Mouse (Mus musculus): Measurements from ENCODE around the gene Rab19. TPM values are rescaled to one million over a fixed set of nuclear protein-coding genes. Genes with fewer than 3 reads are reported as not detected.
"Not testable (repeated sequence)": the region's sequence is repeated elsewhere in the genome, so short reads cannot be mapped to it uniquely, and the experiment has no call there.

Rab19 gene
- 0.31 and 0.36 TPM in 2 replicates for polyA plus RNA-seq (2015; fragmentation: Nextera tagmentation; extraction: Ambion mirVana)

DNA sequence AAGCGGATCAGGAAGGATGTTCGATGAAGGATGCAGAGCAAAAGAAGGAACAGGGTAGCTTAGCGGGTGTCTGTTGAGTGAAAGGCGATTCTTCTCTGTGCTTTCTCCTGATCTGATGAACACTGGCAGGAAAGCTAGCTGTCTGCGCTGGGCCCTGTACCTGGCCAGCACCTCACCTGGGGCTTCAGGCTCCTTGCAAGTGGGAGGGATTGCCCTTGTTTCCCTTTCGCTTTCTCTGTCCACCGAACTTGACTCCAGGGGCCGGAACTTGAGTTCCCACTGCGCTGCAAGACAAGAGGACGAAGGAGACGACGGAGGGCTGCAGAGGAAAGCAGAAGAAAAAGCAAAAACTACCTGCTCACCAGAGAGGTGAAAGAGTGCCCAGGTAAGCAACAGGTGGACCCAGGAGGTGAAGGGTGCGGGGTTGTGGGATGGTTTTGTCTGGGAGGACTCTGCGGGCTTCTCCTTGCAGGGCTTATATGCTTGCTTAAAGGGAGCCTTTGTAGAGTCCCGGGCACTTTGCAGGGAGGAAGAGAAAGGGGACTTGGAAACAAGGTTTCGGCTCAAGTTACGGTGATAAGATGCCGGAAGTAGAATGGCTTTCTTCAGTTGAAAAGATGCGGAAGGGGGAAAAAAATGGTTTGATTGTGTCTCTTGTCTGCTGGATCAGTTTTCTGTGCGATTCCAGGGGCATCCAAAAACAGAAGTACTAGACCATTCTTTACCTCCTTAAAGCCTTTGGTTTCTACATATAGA is at the start of gene Rab19:
Gene Rab19, plus strand, starts transcription at position 51 of the 756 bp plus-strand sequence.
- Histone ChIP-seq H3K4me1 (peaks cover 10% of the 10 kb centered on the region), H3K9ac (no peak within 1 kb of the TSS), H3K36me3 (replicated peaks) (no peaks in the 10 kb centered on the region), H3K4me3 (peak within 1 kb of the TSS; percentile 17), H3K4me2 (peak within 1 kb of the TSS; percentile 35), H3K27me3 (replicated peaks) (peaks cover 6% of the 10 kb centered on the region; the same call in 1 of the 2 replicates), H3K9me3 (no peaks in the 10 kb centered on the region), H3K27ac (no peak within 1 kb of the TSS)
- WGBS, result 10% methylated on average over 20 of the region's 20 CpGs
- no peak for ATAC-seq (replicated peaks)

DNA sequence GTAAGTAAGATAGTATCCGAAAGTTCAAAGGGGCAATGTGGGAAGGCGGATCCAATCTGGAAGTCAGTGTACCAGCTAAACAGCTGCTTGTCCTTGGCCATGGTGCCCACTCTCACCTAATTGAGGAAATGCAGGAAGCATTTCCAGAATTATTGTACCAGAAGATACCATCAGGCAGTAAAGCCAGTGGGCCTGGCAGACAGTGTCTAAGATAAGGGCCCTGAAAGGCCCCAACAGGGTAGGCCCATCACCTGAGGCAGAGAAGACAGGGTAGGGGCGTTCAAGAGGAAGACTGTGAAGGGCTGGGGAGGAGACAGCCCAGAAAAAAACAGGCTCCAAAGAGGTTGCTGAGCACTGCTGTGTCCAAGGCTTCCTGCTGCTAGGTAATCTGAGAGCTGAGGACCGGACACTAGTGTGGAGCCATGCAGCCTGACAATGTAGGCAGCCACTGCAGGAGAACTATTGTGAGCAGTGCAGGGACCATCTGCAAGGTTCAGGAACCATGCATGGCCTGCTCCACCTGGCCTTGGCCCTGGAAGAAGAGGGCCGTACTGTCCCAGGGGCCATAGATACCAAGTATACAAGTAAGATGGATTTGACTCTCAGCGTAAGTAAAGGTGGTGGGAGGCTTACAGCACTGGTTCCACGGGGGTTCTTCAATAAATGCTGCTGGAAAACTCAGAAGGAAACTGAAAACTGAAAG is 48.8 kb upstream of the Rab19 start:
- WGBS, result 77% methylated on average over 7 of the region's 7 CpGs
- Histone ChIP-seq H3K9me3 (no peaks in the 10 kb centered on the region), H3K27ac (no peak overlapping the region), H3K36me3 (replicated peaks) (peaks cover 4% of the 10 kb centered on the region; the same call in 1 of the 2 replicates), H3K9ac (no peak overlapping the region), H3K4me2 (no peak overlapping the region), H3K27me3 (replicated peaks) (no peaks in the 10 kb centered on the region), H3K4me3 (no peak overlapping the region), H3K4me1 (no peaks in the 10 kb centered on the region)
- ATAC-seq (replicated peaks), result no peak

DNA sequence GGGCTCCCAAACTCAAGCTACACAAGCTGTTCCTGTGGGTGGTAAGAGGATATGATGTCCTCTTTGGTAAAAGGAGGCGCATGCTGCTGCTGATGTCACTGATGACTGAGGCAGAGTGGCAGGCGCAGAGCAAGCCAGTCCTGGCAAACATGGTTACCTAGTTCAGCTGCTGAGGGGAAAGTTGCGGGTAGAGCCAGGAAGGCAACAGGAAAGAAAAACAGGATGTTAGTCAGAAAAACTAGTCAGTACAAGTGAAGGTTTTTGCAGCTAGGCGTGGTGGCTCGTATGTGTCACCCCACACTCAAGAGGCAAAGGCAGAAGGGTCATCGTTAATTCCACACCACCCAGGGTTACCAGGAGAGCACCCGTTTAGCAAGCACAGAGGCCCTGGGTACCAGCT is 46.8 kb upstream of the Rab19 start:
- Histone ChIP-seq H3K9me3 (no peaks in the 10 kb centered on the region), H3K27me3 (replicated peaks) (no peaks in the 10 kb centered on the region), H3K27ac (no peak overlapping the region), H3K36me3 (replicated peaks) (peaks cover 4% of the 10 kb centered on the region; the same call in 1 of the 2 replicates), H3K4me3 (no peak overlapping the region), H3K9ac (no peak overlapping the region), H3K4me2 (no peak overlapping the region), H3K4me1 (no peaks in the 10 kb centered on the region)
- ATAC-seq (replicated peaks), result no peak
- whole genome bisulfite sequencing, result 95% methylated on average over 7 of the region's 7 CpGs

DNA sequence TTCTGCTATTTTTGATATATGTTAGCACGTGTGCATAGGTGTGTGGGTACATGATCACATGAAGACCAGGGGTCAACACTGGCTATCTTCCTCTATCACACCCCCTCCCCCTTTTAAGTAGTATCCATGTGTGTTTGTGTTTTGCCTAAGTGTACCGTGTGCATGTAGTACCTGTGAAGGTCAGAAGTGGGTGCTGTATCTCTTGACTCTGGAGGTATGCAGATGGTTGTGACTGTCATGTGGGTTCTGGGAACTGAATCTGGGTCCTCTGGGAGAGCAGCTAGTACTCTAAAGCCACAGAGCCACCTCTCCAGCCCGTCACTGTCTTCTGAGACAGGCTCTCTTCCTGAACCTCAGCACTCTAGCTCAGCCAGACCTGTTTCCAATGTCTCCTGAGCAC is 46.1 kb upstream of the Rab19 start:
- no peak for ATAC-seq (replicated peaks)
- Histone ChIP-seq H3K4me3 (no peak overlapping the region), H3K9me3 (no peaks in the 10 kb centered on the region), H3K4me1 (no peaks in the 10 kb centered on the region), H3K27me3 (replicated peaks) (no peaks in the 10 kb centered on the region), H3K36me3 (replicated peaks) (peaks cover 4% of the 10 kb centered on the region; the same call in 1 of the 2 replicates), H3K9ac (no peak overlapping the region), H3K4me2 (no peak overlapping the region), H3K27ac (no peak overlapping the region)
- WGBS, result 94% methylated on average over 3 of the region's 3 CpGs

DNA sequence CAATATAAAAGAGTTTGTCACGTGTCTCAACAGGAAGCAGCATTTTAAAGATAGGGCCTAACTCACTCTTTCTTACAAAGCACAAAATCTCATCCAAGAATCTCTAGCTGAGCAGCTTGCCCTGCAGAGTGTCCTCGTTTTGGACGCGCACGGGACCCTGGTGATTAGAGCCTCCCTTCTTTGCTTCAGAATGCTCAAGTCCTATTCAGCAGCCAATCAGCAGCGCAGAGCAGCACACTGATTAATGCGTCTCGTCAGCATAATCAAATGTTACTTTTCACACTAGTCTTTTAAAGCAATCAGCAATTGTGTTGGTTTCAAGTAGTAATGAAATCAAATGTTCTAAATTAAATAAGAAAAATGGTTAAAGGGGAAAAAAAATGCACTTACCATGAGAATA is 42.6 kb upstream of the Rab19 start:
- Histone ChIP-seq H3K4me1 (no peaks in the 10 kb centered on the region), H3K9ac (no peak overlapping the region), H3K27ac (no peak overlapping the region), H3K36me3 (replicated peaks) (peaks cover 11% of the 10 kb centered on the region; the same call in 1 of the 2 replicates), H3K4me2 (no peak overlapping the region), H3K27me3 (replicated peaks) (no peaks in the 10 kb centered on the region), H3K4me3 (no peak overlapping the region), H3K9me3 (no peaks in the 10 kb centered on the region)
- no peak for ATAC-seq (replicated peaks)
- WGBS, result 79% methylated on average over 8 of the region's 8 CpGs

DNA sequence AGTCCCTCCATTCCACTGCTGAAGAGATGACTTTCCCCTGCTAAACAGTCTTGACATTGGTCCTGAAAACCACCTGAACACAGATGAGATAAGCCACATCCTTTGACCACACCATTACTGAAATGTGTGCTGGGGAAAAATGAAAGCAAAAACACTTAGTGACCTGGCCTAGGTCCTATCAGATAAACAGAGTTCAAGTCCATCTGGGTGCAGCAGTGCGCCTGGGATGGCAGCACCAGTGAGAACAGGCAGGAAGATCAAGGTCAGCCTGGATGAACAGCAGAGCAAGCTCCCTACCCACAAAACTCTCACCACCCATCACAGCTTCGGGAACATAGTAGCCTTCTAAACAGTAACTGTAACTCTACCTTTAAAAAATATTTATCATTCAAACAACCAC is 39.2 kb upstream of the Rab19 start:
- Histone ChIP-seq H3K36me3 (replicated peaks) (peaks cover 6% of the 10 kb centered on the region; the same call in 1 of the 2 replicates), H3K27ac (no peak overlapping the region), H3K4me1 (peaks cover 15% of the 10 kb centered on the region), H3K4me3 (no peak overlapping the region), H3K9ac (no peak overlapping the region), H3K4me2 (no peak overlapping the region), H3K27me3 (replicated peaks) (no peaks in the 10 kb centered on the region), H3K9me3 (no peaks in the 10 kb centered on the region)
- no peak for ATAC-seq (replicated peaks)
- WGBS, result 95% methylated on average over 2 of the region's 2 CpGs

DNA sequence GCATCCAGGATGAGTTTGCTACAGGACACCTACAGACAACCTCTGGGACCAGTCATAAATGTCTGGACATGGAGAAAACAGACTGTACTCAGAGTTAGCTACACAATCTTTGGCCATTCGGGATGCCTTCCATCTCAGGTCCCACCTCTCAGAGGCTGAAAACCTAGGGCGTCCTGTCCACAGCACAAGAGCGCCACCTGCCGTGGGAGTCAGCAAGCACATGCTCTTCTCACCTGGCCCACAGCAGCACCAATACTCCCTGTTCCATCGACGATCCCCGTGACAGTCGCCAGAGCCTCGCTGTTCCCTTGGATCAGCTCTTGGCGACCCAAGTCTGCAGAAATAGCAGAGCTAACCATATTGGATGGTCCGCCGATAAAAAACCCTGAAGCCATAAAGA is 37.0 kb upstream of the Rab19 start:
- peak; percentile 74 for ATAC-seq (replicated peaks)
- 24% methylated on average over 12 of the region's 12 CpGs for WGBS
- peaks cover 6% of the 10 kb centered on the region; the same call in 1 of the 2 replicates for H3K36me3 ChIP-seq (replicated peaks)

DNA sequence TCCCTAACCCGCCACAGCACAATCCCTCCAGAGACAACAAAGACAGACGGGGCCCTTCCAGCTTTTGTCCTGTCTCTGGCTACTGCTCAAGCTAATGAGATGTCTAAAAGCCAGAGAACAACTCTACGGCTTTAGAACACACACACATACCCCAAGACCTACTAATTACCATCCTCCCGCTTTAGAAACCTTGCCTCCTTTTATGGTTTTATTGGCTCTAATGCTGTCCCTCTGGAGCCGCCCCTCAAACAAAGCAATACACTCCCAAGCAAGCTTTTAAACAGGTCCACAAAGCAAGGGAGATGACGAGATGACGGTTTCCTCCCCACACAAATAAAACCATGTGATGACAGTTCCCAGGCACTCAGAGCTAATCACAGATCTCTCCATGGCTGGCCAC is 35.5 kb upstream of the Rab19 start:
- no peak for ATAC-seq (replicated peaks)
- Histone ChIP-seq H3K4me3 (no peak overlapping the region), H3K4me1 (peaks cover 25% of the 10 kb centered on the region), H3K27me3 (replicated peaks) (no peaks in the 10 kb centered on the region), H3K9ac (no peak overlapping the region), H3K9me3 (no peaks in the 10 kb centered on the region), H3K36me3 (replicated peaks) (peaks cover 8% of the 10 kb centered on the region), H3K4me2 (no peak overlapping the region), H3K27ac (no peak overlapping the region)
- 16% methylated on average over 7 of the region's 7 CpGs for WGBS

More for the DNA sequence above, 37.0 kb upstream of the Rab19 start:
- Histone ChIP-seq H3K27ac (no peak overlapping the region), H3K27me3 (replicated peaks) (no peaks in the 10 kb centered on the region), H3K4me3 (no peak overlapping the region), H3K9me3 (no peaks in the 10 kb centered on the region), H3K4me2 (no peak overlapping the region), H3K9ac (no peak overlapping the region), H3K4me1 (peaks cover 25% of the 10 kb centered on the region)

DNA sequence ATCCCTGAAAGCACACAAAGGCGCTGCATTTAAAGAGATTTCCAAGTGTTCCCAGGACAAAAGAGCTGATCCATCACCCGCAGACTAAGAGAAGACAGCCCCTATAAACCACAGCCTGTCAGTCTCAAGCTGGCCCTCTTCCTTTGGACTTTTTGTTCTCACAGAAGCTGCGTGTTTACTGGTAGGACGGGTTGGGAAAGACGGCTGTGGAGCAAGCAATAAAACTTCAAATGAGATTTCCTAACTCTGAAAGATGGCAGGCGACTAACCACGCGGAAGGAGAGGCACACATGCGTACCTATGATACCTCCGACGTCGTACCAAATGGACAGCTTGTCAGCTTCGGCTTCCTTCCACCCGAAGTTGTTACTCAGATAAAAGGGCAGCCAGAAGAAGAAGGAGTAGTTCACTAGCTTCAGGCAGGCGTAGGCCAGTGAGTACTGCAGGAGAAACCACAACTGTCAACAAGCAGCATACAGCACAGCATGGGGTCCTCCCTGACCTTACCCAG is 33.9 kb upstream of the Rab19 start:
- Histone ChIP-seq H3K4me1 (peaks cover 25% of the 10 kb centered on the region), H3K27ac (no peak overlapping the region; the same call in 1 of the 2 replicates), H3K36me3 (replicated peaks) (peaks cover 18% of the 10 kb centered on the region), H3K27me3 (replicated peaks) (no peaks in the 10 kb centered on the region), H3K4me3 (no peak overlapping the region), H3K9me3 (no peaks in the 10 kb centered on the region), H3K4me2 (no peak overlapping the region), H3K9ac (no peak overlapping the region)
- no peak for ATAC-seq (replicated peaks)
- 18% methylated on average over 15 of the region's 15 CpGs for WGBS

DNA sequence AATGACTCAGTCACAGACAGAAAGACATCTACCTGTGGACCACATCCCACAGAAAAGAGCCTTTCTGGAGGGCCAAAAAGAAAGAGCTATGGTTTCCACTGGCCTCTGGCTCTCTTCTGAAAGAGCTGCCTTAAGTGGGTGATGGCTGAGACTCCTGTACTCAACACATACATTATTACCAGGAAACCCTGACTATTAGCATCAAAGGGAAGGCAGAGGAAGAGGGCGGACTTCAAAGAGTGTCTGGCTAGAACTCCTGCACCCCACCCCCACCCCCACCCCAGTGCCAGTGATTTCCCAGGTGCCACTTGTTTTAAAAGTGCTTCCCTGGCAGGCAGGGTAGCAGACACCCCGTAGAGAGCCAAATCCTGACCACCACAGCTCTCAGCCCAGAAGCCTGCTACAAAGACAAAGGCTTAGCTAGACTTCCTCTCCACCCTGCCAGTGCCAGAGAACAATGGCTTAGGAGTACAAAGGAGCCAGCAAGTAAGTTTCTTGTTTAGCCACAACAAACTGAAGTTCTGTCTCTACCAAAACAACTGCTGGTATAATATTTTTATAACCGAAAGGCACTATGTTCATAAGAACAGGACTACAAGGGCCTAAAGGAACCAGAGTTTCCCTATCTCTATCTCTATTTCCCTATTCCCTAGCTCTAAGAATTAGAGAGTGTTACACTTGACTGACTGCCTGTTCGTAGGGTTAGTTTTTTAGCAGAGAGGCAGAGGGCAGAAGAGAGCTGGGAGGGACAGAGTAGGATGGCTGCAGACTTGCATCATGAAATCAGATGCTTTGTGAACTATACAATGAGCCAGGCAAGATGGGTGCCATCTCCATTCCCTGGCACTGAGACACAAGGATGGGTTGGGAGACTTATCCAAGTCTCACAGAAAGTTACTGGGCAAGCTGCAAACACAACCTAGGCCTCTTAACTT is 32.8 kb upstream of the Rab19 start:
- peaks cover 25% of the 10 kb centered on the region for H3K4me1 ChIP-seq
- no peak overlapping the region for H3K9ac ChIP-seq
- H3K27ac ChIP-seq, result peak overlapping the region; percentile 23
- no peaks in the 10 kb centered on the region for H3K27me3 ChIP-seq (replicated peaks)
- no peaks in the 10 kb centered on the region for H3K9me3 ChIP-seq
- H3K4me2 ChIP-seq, result no peak overlapping the region
- H3K4me3 ChIP-seq, result no peak overlapping the region
- ATAC-seq (replicated peaks), result no peak
- 17% methylated on average over 4 of the region's 4 CpGs for WGBS
- peaks cover 12% of the 10 kb centered on the region for H3K36me3 ChIP-seq (replicated peaks)

DNA sequence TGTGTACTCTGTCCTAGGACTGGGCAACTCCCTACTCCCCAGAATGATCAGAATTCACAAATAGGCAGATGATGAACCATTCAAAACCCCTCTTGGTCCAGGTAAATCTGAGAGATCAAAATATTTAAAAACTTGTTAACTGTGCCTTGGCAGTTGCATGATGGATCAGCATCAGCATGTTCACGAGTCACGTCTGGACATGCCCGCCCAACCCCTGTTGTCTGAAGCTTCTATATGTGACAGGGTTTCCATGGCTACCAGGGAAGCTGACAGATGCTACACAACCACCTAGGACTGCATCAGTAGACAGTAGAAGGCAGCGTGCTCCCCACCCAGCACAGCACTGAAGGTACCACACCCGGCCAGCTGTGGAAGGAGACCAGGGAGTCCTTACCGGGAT is 32.0 kb upstream of the Rab19 start:
- no peak; the same call in 1 of the 2 replicates for ATAC-seq (replicated peaks)
- Histone ChIP-seq H3K27ac (no peak overlapping the region), H3K27me3 (replicated peaks) (no peaks in the 10 kb centered on the region), H3K4me3 (no peak overlapping the region), H3K4me1 (peaks cover 25% of the 10 kb centered on the region), H3K36me3 (replicated peaks) (peaks cover 14% of the 10 kb centered on the region), H3K9ac (no peak overlapping the region), H3K4me2 (no peak overlapping the region), H3K9me3 (no peaks in the 10 kb centered on the region)
- 66% methylated on average over 6 of the region's 6 CpGs for WGBS

DNA sequence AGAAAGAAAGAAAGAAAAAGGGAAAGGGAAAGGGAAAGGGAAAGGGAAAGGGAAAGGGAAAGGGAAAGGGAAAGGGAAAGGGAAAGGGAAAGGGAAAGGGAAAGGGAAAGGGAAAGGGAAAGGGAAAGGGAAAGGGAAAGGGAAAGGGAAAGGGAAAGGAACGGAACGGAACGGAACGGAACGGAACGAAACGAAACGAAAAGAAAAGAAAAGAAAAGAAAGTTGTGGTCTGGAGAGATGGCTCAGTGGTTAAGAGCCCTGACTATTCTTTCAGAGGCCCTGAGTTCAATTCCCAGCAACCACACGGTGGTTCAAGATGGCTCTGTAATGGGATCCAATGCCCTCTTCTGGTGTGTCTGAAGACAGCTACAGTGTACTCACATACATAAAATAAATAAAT is 21.8 kb upstream of the Rab19 start:
- peaks cover 28% of the 10 kb centered on the region for H3K36me3 ChIP-seq (replicated peaks)
- H3K9ac ChIP-seq; ATAC-seq (replicated peaks): not testable (repeated sequence)

More for the DNA sequence above, 21.8 kb upstream of the Rab19 start:
- not testable (repeated sequence) for H3K27me3 ChIP-seq (replicated peaks); H3K4me2 ChIP-seq; H3K4me1 ChIP-seq; H3K9me3 ChIP-seq; H3K4me3 ChIP-seq; H3K27ac ChIP-seq
- WGBS, result 99% methylated on average over 9 of the region's 9 CpGs
